Mouse (Mus musculus): ENCODE data around the gene Wrap53. TPM values are rescaled to one million over a fixed set of nuclear protein-coding genes. Genes with fewer than 3 reads are reported as not detected.
A peak's percentile ranks its signal among the peaks of the same experiment; 100 is the strongest.

Gene Wrap53
- total and polyA plus RNA-seq, 3 experiments, result 18.5 to 24.5 TPM; not detected in 1

DNA sequence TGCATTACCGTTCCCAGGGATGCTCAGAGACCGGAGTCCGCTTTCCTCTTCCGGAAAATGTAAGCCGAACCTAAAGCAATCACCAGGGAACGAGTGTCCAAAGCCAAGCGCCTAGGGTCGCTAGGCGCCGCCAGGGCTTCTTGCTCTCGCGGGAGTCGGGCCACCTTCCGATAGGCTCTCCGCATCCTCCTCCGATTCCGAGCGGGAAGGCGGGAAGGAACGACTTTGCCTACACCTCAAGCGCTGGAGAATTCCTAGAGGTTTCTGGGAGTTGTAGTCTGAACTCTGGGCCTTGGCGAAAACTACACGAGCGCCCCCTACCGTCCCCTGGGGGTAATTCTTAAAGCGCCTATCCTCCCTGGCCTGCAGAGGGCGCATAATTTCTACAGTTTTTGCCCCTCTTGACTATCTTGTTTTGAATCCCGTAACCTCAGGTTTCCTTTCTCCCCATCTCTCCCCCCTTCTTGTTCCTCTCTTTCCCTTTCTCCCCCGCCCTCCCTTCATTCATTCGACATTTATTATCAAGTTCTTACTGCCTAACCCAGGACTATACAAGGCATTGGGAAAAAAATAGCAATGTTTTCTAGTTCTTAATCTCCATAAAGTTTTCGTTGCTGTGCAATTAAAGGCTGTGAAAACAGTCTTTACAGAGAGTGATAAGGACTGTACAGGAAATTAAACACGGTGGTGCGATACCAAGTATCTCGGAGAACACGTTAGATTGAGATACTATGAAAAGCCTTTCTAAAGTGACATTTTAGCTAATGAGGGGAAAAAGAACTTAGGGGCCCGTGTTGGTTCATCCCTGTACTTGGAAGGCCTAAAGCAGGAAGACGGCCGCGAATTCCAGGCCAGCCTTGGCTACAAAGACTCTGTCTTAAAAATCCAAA lies 682 bp downstream of the Wrap53 start:
- peak overlapping the region; percentile 82 to 91 for H3K4me3 ChIP-seq (ENCODE audit: control insufficient read depth in 1 of 2, insufficient read depth in 1 of 2, low read depth in 2 of 2, low read length in 2 of 2)
- H3K4me1 ChIP-seq (ENCODE audit: control insufficient read depth in 1 of 2, insufficient read depth in 2 of 2, low read length in 2 of 2), result peaks cover 0 to 32% of the 10 kb centered on the region in 2 experiments; a peak in 3 of 4 replicates
- peaks cover 0 to 26% of the 10 kb centered on the region in 2 experiments; a peak in 2 of 4 replicates for H3K36me3 ChIP-seq (ENCODE audit: control insufficient read depth in 1 of 2, insufficient read depth in 2 of 2, low read length in 2 of 2)
- peak; percentile 100 for DNase-seq (ENCODE audit: low read depth, low spot score)
- peaks cover 73% of the 10 kb centered on the region for H3K79me2 ChIP-seq (ENCODE audit: control insufficient read depth, insufficient read depth, low read length, poor library complexity)
- peak overlapping the region; percentile 77 for H3K9ac ChIP-seq (ENCODE audit: control insufficient read depth, low read depth, low read length, poor library complexity, severe bottlenecking)
- peak overlapping the region; percentile 96 for H3K27ac ChIP-seq (ENCODE audit: control insufficient read depth, low read depth, low read length)
- H3K27me3 ChIP-seq (ENCODE audit: control insufficient read depth in 1 of 2, insufficient read depth in 2 of 2, low read length in 2 of 2), result no peaks in the 10 kb centered on the region
- no peaks in the 10 kb centered on the region for H3K9me3 ChIP-seq (replicated peaks; ENCODE audit: insufficient read depth, low read length)
- TF ChIP-seq ZKSCAN1 (IDR thresholded peaks at IDR 0.05; ENCODE audit: low read depth, low read length) (no peak), MYC (IDR thresholded peaks at IDR 0.05; ENCODE audit: low read depth, low read length) (peak; percentile 73; the same call in 1 of the 2 replicates), SIN3A (IDR thresholded peaks at IDR 0.05; ENCODE audit: low read length) (peak; percentile 96), POLR2AphosphoS5 (IDR thresholded peaks at IDR 0.05; ENCODE audit: borderline replicate concordance, low read depth, low read length) (no peak), EP300 (IDR thresholded peaks at IDR 0.05; ENCODE audit: low read depth in 1 of 2, low read length in 2 of 2) (peak; percentile 79 to 86), SMC3 (IDR thresholded peaks at IDR 0.05; ENCODE audit: low read depth, low read length) (peak; percentile 87), MAFK (IDR thresholded peaks at IDR 0.05; ENCODE audit: borderline replicate concordance, low read depth, low read length) (peak; percentile 5; the same call in 1 of the 2 replicates), TAL1 (IDR thresholded peaks at IDR 0.05; ENCODE audit: low read length) (0 out of 2 replicates have a peak, but pooled peaks have one; percentile 15), CHD2 (IDR thresholded peaks at IDR 0.05; ENCODE audit: low read length) (peak; percentile 93), TCF12 (IDR thresholded peaks at IDR 0.05; ENCODE audit: low read depth, low read length) (peak; percentile 81), MYB (IDR thresholded peaks at IDR 0.05; ENCODE audit: low read depth, low read length) (no peak; the same call in 1 of the 2 replicates), ZNF384 (IDR thresholded peaks at IDR 0.05; ENCODE audit: low read depth, low read length) (peak; percentile 83; the same call in 1 of the 2 replicates), NRF1 (IDR thresholded peaks at IDR 0.05; ENCODE audit: insufficient read depth, low read depth, low read length, poor library complexity, severe bottlenecking) (peak; percentile 32; the same call in 1 of the 2 replicates), USF2 (IDR thresholded peaks at IDR 0.05; ENCODE audit: borderline replicate concordance in 1 of 2, insufficient read depth in 1 of 2, low read depth in 1 of 2, low read length in 2 of 2) (no peak), RCOR1 (IDR thresholded peaks at IDR 0.05; ENCODE audit: low read depth, low read length) (no peak), NELFE (IDR thresholded peaks at IDR 0.05; ENCODE audit: low read depth, low read length) (no peak; the same call in 1 of the 2 replicates), GATA1 (IDR thresholded peaks at IDR 0.05; ENCODE audit: low read depth, low read length) (peak; percentile 88), UBTF (IDR thresholded peaks at IDR 0.05; ENCODE audit: borderline replicate concordance, insufficient read depth, low read depth, low read length) (0 out of 2 replicates have a peak, but pooled peaks have one; percentile 32), MAZ (IDR thresholded peaks at IDR 0.05; ENCODE audit: low read depth, low read length) (peak; percentile 97), CHD1 (IDR thresholded peaks at IDR 0.05; ENCODE audit: low read depth, low read length) (no peak), ZC3H11A (IDR thresholded peaks at IDR 0.05; ENCODE audit: low read depth, low read length) (peak; percentile 68), MEF2A (IDR thresholded peaks at IDR 0.05; ENCODE audit: extremely low read depth, insufficient replicate concordance, low read depth, low read length, poor library complexity, severe bottlenecking) (no peak), HCFC1 (IDR thresholded peaks at IDR 0.05; ENCODE audit: low read depth, low read length) (peak; percentile 93), GABPA (IDR thresholded peaks at IDR 0.05; ENCODE audit: low read depth, low read length) (no peak), BHLHE40 (IDR thresholded peaks at IDR 0.05; ENCODE audit: borderline replicate concordance, low read depth, low read length) (peak; percentile 38; the same call in 1 of the 2 replicates), ETS1 (IDR thresholded peaks at IDR 0.05; ENCODE audit: low read depth, low read length) (peak; percentile 72), E2F4 (IDR thresholded peaks at IDR 0.05; ENCODE audit: borderline replicate concordance, low read depth, low read length) (peak; percentile 98), POLR2A (IDR thresholded peaks at IDR 0.05; ENCODE audit: control insufficient read depth in 1 of 2, insufficient read depth in 1 of 2, low read depth in 1 of 2, low read length in 2 of 2, poor library complexity in 1 of 2) (peak in 1 of 2 experiments; percentile 93; a peak in 2 of 4 replicates), MAX (IDR thresholded peaks at IDR 0.05; ENCODE audit: low read length) (0 out of 2 replicates have a peak, but pooled peaks have one; percentile 19), USF1 (IDR thresholded peaks at IDR 0.05; ENCODE audit: low read depth, low read length) (no peak), MXI1 (IDR thresholded peaks at IDR 0.05; ENCODE audit: low read depth, low read length) (no peak; the same call in 1 of the 2 replicates), RAD21 (IDR thresholded peaks at IDR 0.05; ENCODE audit: low read depth, low read length) (peak; percentile 66), POLR2AphosphoS2 (IDR thresholded peaks at IDR 0.05; ENCODE audit: low read length) (no peak; the same call in none of the 2 replicates), TBP (IDR thresholded peaks at IDR 0.05; ENCODE audit: low read depth, low read length) (peak; percentile 82)

All from MEL (cell line).